Mouse (Mus musculus): ENCODE measurements around the gene Rasgrp1.

Rasgrp1 gene

DNA sequence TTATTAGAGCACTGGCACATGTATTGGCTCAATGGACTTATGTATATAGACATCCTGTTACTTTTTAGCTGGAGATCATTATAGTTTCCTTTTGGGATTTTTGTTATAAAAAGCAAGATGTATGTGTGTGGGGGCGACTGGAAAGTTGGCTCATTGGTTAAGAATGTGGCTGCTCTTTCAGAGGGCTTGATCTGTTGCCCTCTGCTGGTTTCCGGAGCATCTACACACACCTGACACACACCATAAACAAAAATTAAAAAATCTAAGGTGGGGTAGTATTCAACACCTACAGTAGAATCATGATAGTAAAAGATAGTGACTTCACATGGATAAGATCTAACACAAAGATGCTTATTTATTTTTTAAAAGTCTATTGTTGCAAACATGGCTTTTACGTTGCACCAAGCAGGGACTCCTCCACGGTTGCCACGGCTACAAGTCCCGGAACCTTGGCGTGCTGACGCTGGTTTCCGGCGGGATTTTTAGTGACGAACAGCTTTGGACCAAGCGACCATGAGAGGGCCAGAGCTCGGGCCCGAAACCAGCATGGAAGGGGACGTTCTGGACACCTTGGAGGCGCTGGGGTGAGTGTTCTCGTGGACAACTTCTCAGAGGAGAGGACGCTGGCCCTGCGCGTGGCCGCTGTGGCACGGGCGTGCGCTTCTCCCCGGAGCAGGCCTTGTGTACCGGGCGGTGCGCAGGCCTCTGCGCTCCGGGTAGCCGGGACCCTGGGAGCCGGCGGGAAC is 93.4 kb downstream of the Rasgrp1 start, which contains the start of gene Fam98b:
Gene Fam98b, plus strand, starts transcription at position 485 of the 746 bp plus-strand sequence.
- DNase-seq (ENCODE audit: low spot score in 2 of 2) = peak; percentile 84 to 92

DNA sequence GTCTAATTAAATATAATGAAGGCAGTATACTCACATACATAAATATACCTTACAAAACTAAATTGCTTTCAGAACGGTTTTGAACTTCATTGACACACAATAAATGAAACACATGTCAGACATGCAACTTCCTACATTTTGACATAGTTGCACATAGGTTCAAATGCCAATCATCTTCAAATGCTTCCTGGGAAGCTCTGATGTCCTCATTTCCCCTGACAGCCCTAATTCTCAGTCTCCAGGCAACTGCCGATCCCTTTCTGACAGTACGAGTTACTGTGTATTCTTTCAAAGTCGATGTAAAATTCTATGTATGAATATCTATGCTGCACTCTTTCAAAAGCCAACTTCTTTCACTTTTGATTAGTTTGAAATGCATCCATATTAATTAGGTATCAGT is 100.8 kb downstream of the Rasgrp1 start:
- no peak for DNase-seq (ENCODE audit: low spot score in 2 of 2)

DNA sequence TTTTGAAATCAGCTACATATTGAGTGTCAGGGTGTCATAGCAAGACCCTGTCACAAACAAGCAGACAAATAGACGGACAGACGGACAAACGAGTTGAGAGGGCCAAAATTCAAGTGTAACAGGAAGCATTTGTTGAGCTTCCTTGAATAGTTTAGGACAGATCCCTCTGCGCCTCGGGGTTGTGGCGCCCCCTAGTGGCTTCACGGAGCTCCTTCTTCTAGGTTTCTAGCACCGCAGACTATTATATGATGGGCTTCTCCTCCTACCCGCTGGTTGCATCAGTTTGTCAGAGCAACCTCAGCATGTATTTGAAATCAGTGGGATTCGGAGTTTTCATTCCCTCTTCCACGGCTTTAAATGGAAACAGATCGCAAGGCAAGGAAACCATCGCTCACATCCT is 111.5 kb downstream of the Rasgrp1 start:
- peak; percentile 62 to 88 for DNase-seq (ENCODE audit: low spot score in 2 of 2)

DNA sequence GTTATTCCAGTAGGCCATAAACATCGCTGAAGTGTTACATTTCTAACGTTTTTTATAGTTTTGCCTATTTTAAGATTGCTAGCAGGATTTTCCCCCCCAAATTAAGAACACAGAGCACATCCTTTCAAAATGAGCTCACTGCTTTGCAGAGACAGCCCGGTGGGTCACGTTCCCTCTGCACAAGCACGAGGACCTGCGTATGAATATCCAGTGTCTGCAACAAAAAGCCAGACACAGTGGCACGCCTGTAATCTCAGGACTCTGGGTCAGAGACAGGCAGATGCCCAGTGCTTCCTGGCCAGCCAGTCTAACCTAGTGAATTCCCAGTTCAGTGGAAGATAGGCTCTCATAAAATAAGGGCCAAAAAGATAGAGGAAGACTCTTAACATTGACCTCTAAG is 112.5 kb downstream of the Rasgrp1 start:
- no peak for DNase-seq (ENCODE audit: low spot score in 2 of 2)

All from spleen, postnatal 4 days (tissue).